Mouse (Mus musculus): ENCODE data around the gene Spast. TPM values are rescaled to one million over a fixed set of nuclear protein-coding genes. Genes with fewer than 3 reads are reported as not detected.
"Not testable (repeated sequence)": the region's sequence is repeated elsewhere in the genome, so short reads cannot be mapped to it uniquely, and the experiment has no call there.

Spast gene
- polyA plus RNA-seq (2016; fragmentation: Nextera tagmentation; extraction: Ambion mirVana), result 19.1 and 20.2 TPM in 2 replicates

GRCm38 (mm10) chr17:74338937-74339804 is at the start of gene Spast:
TSS of gene Spast (plus strand) at chr17:74338987.
- Histone ChIP-seq H3K27me3 (replicated peaks) (no peaks in the 10 kb centered on the region), H3K9ac (peak within 1 kb of the TSS; percentile 97), H3K4me3 (peak within 1 kb of the TSS; percentile 98), H3K4me1 (replicated peaks) (peaks cover 29% of the 10 kb centered on the region), H3K36me3 (0 out of 2 replicates have a peak, but pooled peaks cover under 1% of the 10 kb centered on the region), H3K27ac (ENCODE audit: poor library complexity, severe bottlenecking) (peak within 1 kb of the TSS; percentile 98), H3K9me3 (replicated peaks) (no peaks in the 10 kb centered on the region), H3K4me2 (peak within 1 kb of the TSS; percentile 89)
- ATAC-seq (ENCODE audit: insufficient number of reproducible peaks, low FRiP score), result peak; percentile 91
- under 1% methylated on average over 72 of the region's 90 CpGs for WGBS

GRCm38 (mm10) chr17:74290198-74290597 is 48.6 kb upstream of the Spast start:
- H3K27ac ChIP-seq (ENCODE audit: poor library complexity, severe bottlenecking), result no peak overlapping the region
- peaks cover 36% of the 10 kb centered on the region for H3K4me1 ChIP-seq (replicated peaks)
- WGBS, result 73% methylated on average over 3 of the region's 3 CpGs

GRCm38 (mm10) chr17:74290869-74291268 is 47.9 kb upstream of the Spast start:
- Histone ChIP-seq H3K27me3 (replicated peaks) (no peaks in the 10 kb centered on the region), H3K36me3 (peaks cover 12% of the 10 kb centered on the region; the same call in 1 of the 2 replicates), H3K27ac (ENCODE audit: poor library complexity, severe bottlenecking) (no peak overlapping the region), H3K9me3 (replicated peaks) (no peaks in the 10 kb centered on the region), H3K9ac (no peak overlapping the region), H3K4me1 (replicated peaks) (peaks cover 36% of the 10 kb centered on the region), H3K4me3 (no peak overlapping the region), H3K4me2 (no peak overlapping the region)
- no peak for ATAC-seq (ENCODE audit: insufficient number of reproducible peaks, low FRiP score)

More at GRCm38 (mm10) chr17:74290198-74290597, 48.6 kb upstream of the Spast start:
- Histone ChIP-seq H3K9me3 (replicated peaks) (no peaks in the 10 kb centered on the region), H3K27me3 (replicated peaks) (no peaks in the 10 kb centered on the region), H3K9ac (no peak overlapping the region), H3K4me3 (no peak overlapping the region), H3K4me2 (no peak overlapping the region), H3K36me3 (peaks cover 12% of the 10 kb centered on the region; the same call in 1 of the 2 replicates)
- no peak for ATAC-seq (ENCODE audit: insufficient number of reproducible peaks, low FRiP score)

GRCm38 (mm10) chr17:74291640-74292361 is 47.0 kb upstream of the Spast start:
- H3K36me3 ChIP-seq, result peaks cover 12% of the 10 kb centered on the region; the same call in 1 of the 2 replicates
- no peaks in the 10 kb centered on the region for H3K27me3 ChIP-seq (replicated peaks)
- no peak for ATAC-seq (ENCODE audit: insufficient number of reproducible peaks, low FRiP score)
- H3K4me2 ChIP-seq, result no peak overlapping the region
- H3K9me3 ChIP-seq (replicated peaks), result no peaks in the 10 kb centered on the region
- WGBS, result 81% methylated on average over 4 of the region's 4 CpGs
- H3K9ac ChIP-seq, result no peak overlapping the region
- no peak overlapping the region for H3K4me3 ChIP-seq
- no peak overlapping the region for H3K27ac ChIP-seq (ENCODE audit: poor library complexity, severe bottlenecking)
- peaks cover 36% of the 10 kb centered on the region for H3K4me1 ChIP-seq (replicated peaks)

- Histone ChIP-seq H3K4me2 (peak overlapping the region; percentile 85), H3K27ac (ENCODE audit: poor library complexity, severe bottlenecking) (peak overlapping the region; percentile 98), H3K9ac (peak overlapping the region; percentile 96), H3K4me3 (peak overlapping the region; percentile 69), H3K4me1 (replicated peaks) (peaks cover 30% of the 10 kb centered on the region), H3K36me3 (peaks cover 10% of the 10 kb centered on the region), H3K9me3 (replicated peaks) (no peaks in the 10 kb centered on the region), H3K27me3 (replicated peaks) (no peaks in the 10 kb centered on the region)
- 1% methylated on average over 18 of the region's 18 CpGs for WGBS
- ATAC-seq (ENCODE audit: insufficient number of reproducible peaks, low FRiP score), result no peak
These were observed 44.9 kb upstream of the Spast start for GRCm38 (mm10) chr17:74293687-74294425.

- Histone ChIP-seq H3K4me3 (peak overlapping the region; percentile 69), H3K9me3 (replicated peaks) (no peaks in the 10 kb centered on the region), H3K4me1 (replicated peaks) (peaks cover 26% of the 10 kb centered on the region), H3K27me3 (replicated peaks) (no peaks in the 10 kb centered on the region), H3K36me3 (peaks cover 11% of the 10 kb centered on the region), H3K9ac (peak overlapping the region; percentile 96), H3K4me2 (peak overlapping the region; percentile 85), H3K27ac (ENCODE audit: poor library complexity, severe bottlenecking) (peak overlapping the region; percentile 98)
- peak; percentile 91 for ATAC-seq (ENCODE audit: insufficient number of reproducible peaks, low FRiP score)
- WGBS, result 2% methylated on average over 75 of the region's 80 CpGs
These were observed 44.3 kb upstream of the Spast start for GRCm38 (mm10) chr17:74294426-74295025.

GRCm38 (mm10) chr17:74295026-74295970 is 43.5 kb upstream of the Spast start, which contains the start of gene Memo1:
TSS of gene Memo1 (minus strand) at chr17:74295521.
- WGBS, result 3% methylated on average over 50 of the region's 110 CpGs
- Histone ChIP-seq H3K36me3 (peaks cover 17% of the 10 kb centered on the region), H3K4me1 (replicated peaks) (peaks cover 22% of the 10 kb centered on the region), H3K4me3 (peak within 1 kb of the TSS; percentile 69), H3K27me3 (replicated peaks) (no peaks in the 10 kb centered on the region), H3K9ac (peak within 1 kb of the TSS; percentile 96), H3K27ac (ENCODE audit: poor library complexity, severe bottlenecking) (peak within 1 kb of the TSS; percentile 98), H3K9me3 (replicated peaks) (no peaks in the 10 kb centered on the region), H3K4me2 (peak within 1 kb of the TSS; percentile 85)
- peak; percentile 92 for ATAC-seq (ENCODE audit: insufficient number of reproducible peaks, low FRiP score)

- Histone ChIP-seq H3K9me3 (replicated peaks) (no peaks in the 10 kb centered on the region), H3K27ac (ENCODE audit: poor library complexity, severe bottlenecking) (peak overlapping the region; percentile 98), H3K4me1 (replicated peaks) (peaks cover 14% of the 10 kb centered on the region), H3K4me3 (peak overlapping the region; percentile 69), H3K36me3 (peaks cover 25% of the 10 kb centered on the region), H3K4me2 (peak overlapping the region; percentile 73), H3K9ac (peak overlapping the region; percentile 96), H3K27me3 (replicated peaks) (no peaks in the 10 kb centered on the region)
- ATAC-seq (ENCODE audit: insufficient number of reproducible peaks, low FRiP score), result no peak
- WGBS, result 47% methylated on average over 11 of the region's 11 CpGs
These were observed 42.5 kb upstream of the Spast start for GRCm38 (mm10) chr17:74296076-74296823.

GRCm38 (mm10) chr17:74296991-74297390 is 41.8 kb upstream of the Spast start:
- H3K9ac ChIP-seq; ATAC-seq (ENCODE audit: insufficient number of reproducible peaks, low FRiP score); H3K4me1 ChIP-seq (replicated peaks); H3K4me3 ChIP-seq; H3K27ac ChIP-seq (ENCODE audit: poor library complexity, severe bottlenecking); H3K9me3 ChIP-seq (replicated peaks); H3K4me2 ChIP-seq; H3K27me3 ChIP-seq (replicated peaks): not testable (repeated sequence)
- 88% methylated on average over 5 of the region's 5 CpGs for WGBS
- peaks cover 32% of the 10 kb centered on the region for H3K36me3 ChIP-seq
